Mouse (Mus musculus) T-helper 17 cell (primary cell): ENCODE data around the gene Acsl5.

Source experiments
- in situ Hi-C, 2 experiments: fragments of 300-600 bp; cut with MboI, MseI; formaldehyde crosslinking; loops; 1 replicate in 1 of 2; 2 replicates in 1 of 2; pipeline ENCODE4 v1.15.1; 2025; ENCODE audit warnings: high pct_unique_total_duplicates in 2 of 2

The Acsl5 gene

GRCm38 (mm10) chr19:55251383-55252124, at the start of gene Acsl5:
Gene Acsl5, plus strand, starts transcription at chr19:55251938.
- in situ Hi-C loops = loop anchor here in 1 of 2 experiments (25.0 kb wide), 1 partner anchor 1839 kb away; no protein-coding TSS in a partner anchor

GRCm38 (mm10) chr19:55206482-55207138, 45.1 kb upstream of the Acsl5 start:
- in situ Hi-C loops = no loop called here

DNA sequence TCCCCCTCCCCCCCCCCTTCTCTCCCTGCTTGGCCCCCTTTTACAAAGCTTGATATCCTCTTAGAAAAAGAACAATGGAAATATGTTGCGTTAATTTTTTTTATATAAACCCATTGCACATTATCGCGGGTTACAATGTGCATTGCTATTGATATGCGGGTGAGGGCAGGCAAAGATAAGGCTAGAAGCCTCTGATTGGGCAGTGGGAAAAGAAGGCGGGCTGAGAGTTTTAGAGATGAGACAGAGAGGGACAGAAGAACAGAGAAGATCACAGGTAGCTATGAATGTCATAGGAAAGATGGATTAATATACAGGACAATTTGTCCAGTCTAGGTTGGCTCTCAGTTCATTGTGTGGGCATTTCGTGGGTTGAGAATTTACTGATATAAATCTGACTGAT, 44.5 kb upstream of the Acsl5 start:
- in situ Hi-C loops = no loop called here

- in situ Hi-C loops = no loop called here
Observed at GRCm38 (mm10) chr19:55207746-55208538, 43.8 kb upstream of the Acsl5 start.

- in situ Hi-C loops = no loop called here
Observed at GRCm38 (mm10) chr19:55208654-55209053, 43.1 kb upstream of the Acsl5 start.

GRCm38 (mm10) chr19:55209084-55209483, 42.7 kb upstream of the Acsl5 start:
- in situ Hi-C loops = no loop called here

DNA sequence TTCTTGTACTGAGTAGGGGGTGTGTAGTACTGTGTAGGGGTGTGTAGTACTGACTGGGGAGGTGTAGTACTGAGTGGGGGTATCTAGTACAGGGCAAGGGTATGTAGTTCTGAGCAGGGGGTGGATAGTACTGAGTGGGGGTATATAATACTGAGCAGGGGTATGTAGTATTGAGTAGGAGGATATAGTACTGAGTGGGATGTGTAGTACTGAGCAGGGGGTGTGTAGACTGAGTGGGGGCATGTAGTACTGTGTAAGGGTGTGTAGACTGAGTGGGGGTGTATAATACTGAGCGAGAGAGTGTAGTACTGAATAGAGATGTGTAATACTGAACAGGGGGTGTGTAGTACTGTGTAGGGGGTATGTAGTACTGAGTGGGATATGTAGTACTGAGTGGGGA, 40.0 kb upstream of the Acsl5 start:
- in situ Hi-C loops = no loop called here

GRCm38 (mm10) chr19:55213617-55214340, 38.0 kb upstream of the Acsl5 start:
- in situ Hi-C loops = no loop called here

DNA sequence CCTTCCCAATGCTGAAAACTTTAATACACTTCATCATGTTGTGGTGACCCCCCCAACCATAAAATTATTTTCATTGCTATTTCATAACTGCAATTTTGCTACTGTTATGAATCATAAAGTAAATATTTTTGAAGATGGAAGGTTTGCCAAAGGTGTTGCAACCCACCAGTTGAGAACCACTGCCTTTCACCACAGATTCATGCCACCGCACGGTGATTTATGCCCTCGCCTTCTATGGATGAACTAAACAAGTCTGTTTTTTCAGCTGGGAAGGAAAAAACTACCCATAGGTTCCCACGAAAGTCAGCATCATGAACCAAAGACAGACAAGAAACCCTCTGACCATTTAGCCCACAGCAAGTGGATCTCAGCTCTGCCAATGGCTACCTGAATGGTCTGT, 34.9 kb upstream of the Acsl5 start:
- in situ Hi-C loops = no loop called here

DNA sequence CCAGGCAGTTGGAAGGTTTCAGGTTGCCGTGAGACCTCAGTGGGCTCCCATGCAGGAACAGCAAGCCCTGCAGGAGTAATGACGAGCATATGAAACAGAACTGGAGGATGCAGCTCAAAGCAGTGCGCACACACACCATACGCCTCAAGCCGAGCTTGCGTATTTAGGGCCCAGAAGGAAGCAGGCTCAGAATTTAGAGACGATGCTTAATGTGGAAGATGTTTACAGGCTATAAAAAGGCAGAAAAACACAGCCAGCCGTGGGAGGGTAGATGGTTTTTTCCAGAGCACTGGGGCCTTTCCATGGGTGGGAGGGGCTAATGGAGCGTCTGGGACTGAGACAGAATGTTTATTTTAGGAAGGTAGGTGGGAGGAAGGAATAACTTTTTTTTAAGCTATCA, 34.4 kb upstream of the Acsl5 start:
- in situ Hi-C loops = no loop called here

- in situ Hi-C loops = no loop called here
Observed at GRCm38 (mm10) chr19:55218192-55218739, 33.5 kb upstream of the Acsl5 start.

- in situ Hi-C loops = no loop called here
Observed at GRCm38 (mm10) chr19:55218741-55219221, 33.0 kb upstream of the Acsl5 start.

GRCm38 (mm10) chr19:55219359-55219758, 32.4 kb upstream of the Acsl5 start:
- in situ Hi-C loops = no loop called here

DNA sequence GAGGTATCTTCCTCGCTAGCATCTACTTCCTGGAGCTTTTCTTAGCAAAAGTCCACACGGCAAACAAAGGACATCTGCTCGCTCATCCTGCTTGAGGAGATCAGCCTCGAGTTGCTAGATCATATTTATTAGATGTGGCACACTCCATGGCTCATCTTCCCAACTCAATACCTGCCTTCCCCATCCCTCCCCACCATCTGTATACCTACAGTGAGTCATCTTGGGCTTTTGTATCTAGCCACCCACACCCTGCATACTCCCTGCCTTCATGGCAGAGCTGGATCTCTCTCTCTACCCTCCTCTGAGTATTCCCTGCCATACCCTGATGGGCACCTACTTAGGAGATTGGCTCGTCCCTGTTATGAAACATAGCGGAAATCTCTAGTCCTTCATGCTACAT, 30.5 kb upstream of the Acsl5 start:
- in situ Hi-C loops = loop anchor here in 1 of 2 experiments (5.0 kb wide), 1 partner anchor 86 kb away; no protein-coding TSS in a partner anchor

- in situ Hi-C loops = loop anchor here in 1 of 2 experiments (5.0 kb wide), 1 partner anchor 85 kb away; no protein-coding TSS in a partner anchor
Observed at GRCm38 (mm10) chr19:55222268-55222667, 29.5 kb upstream of the Acsl5 start.

GRCm38 (mm10) chr19:55226621-55227020, 25.1 kb upstream of the Acsl5 start:
- in situ Hi-C loops = no loop called here

GRCm38 (mm10) chr19:55227135-55227534, 24.6 kb upstream of the Acsl5 start:
- in situ Hi-C loops = no loop called here

- in situ Hi-C loops = no loop called here
Observed at GRCm38 (mm10) chr19:55231081-55231480, 20.7 kb upstream of the Acsl5 start.

DNA sequence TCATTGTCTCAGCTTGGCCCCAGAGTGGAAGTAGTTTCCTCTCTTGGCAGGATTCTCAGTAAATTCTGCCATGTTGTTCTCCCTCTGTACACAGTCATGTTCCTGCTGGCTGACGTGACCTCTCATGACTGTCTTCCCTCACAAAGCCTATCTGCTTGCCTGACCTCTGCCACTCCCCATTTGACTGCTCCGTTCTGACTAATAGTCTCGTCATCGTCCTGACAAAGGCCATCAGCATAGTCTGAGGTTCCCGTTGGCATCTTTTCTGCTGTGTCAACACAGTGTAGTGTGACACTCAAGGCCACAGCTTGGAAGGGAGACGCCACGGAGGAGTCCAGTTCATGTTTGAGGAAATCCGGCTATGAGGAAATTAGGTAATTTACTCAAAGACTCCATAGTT, 19.6 kb upstream of the Acsl5 start:
- in situ Hi-C loops = no loop called here

DNA sequence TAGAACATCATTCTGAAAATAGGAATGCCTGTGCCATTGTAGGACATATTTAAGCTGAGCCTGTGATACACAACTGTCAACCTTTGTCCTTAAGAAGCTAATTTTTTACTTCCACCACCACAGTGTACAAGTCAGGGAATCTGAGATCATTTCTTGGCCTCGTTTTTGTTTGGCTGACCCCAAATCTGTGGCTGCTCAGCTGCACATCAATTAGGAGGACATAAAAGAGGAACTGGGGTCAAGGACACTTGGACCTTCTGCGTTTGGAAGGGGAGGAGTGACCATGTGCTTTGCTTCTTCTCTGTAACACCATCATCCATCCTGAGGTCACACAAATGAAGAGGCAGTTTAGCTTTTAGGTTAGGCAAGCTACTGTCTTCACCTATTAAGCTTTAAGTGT, 15.7 kb upstream of the Acsl5 start:
- in situ Hi-C loops = no loop called here

DNA sequence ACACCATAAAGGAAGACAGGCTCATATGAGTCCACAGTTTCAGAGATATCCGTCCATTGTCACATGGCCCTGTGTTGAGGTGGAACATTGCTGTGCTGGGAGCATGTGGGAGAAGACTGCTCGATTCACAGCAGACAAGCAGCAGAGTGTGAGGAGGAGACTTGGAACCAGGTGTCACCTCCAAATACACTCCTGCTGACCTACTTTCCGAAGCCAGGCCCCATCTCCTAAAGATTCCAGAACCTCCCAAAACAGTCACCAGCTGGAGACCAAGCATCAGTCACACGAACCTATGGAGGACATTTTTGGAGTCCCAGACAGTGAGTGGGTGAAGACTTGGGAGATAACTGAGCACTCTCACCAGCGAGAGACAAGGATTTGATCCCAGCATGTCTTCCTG, 15.2 kb upstream of the Acsl5 start:
- in situ Hi-C loops = no loop called here
